ENCODE assay signal across 8 mouse cellular contexts in genomic region chr5:115349225-115349555, GRCm38 (mm10). TPM values are rescaled to one million over a fixed set of nuclear protein-coding genes. Genes with fewer than 3 reads are reported as not detected.
DNase-seq lines count a peak whose midpoint lies in the region; ATAC-seq and TF ChIP-seq lines count a peak whose summit lies in the region.

No protein-coding gene starts in this region.

- H3K27me3 ChIP-seq in heart, adult 2 months (ENCODE audit: control insufficient read depth, insufficient read depth, low read length) = no peaks in the 10 kb centered on the region
- no peaks in the 10 kb centered on the region for H3K27me3 ChIP-seq in E14TG2a.4 (ENCODE audit: insufficient read depth, low read length)

- DNase-seq in heart, adult 2 months = no peak
- DNase-seq in heart, postnatal 36 days = no peak
- no peak for DNase-seq in adrenal gland, postnatal 36 days
- no peak for DNase-seq in frontal cortex, postnatal 10 days (ENCODE audit: low spot score in 2 of 2)
- DNase-seq in right cerebral cortex, adult 18-20 months = no peak

- peak overlapping the region; percentile 90 for H3K4me3 ChIP-seq in heart, adult 2 months
- H3K4me3 ChIP-seq in E14TG2a.4 (replicated peaks; ENCODE audit: low read length) = peak overlapping the region; percentile 97

- ATAC-seq in granulocyte monocyte progenitor cell, adult 5-6 weeks (replicated peaks; ENCODE audit: poor library complexity, severe bottlenecking) = peak; percentile 4; the same call in 1 of the 2 replicates
- peak; percentile 25 for ATAC-seq in megakaryocyte, adult 5-6 weeks (ENCODE audit: poor library complexity, severe bottlenecking)

- no peak for TF ChIP-seq CTCF in heart, adult 2 months (IDR thresholded peaks at IDR 0.05)
- TF ChIP-seq CTCF in E14TG2a.4 (conservative IDR thresholded peaks at IDR 0.05; ENCODE audit: low read length) = no peak

- no peak for TF ChIP-seq EP300 in heart, adult 2 months (IDR thresholded peaks at IDR 0.05; ENCODE audit: insufficient read depth, low read depth, low read length)

- peaks cover 5% of the 10 kb centered on the region for H3K36me3 ChIP-seq in heart, adult 2 months (ENCODE audit: control insufficient read depth, insufficient read depth, low read length)
- H3K36me3 ChIP-seq in E14TG2a.4 (ENCODE audit: insufficient read depth, low read length) = peaks cover 32% of the 10 kb centered on the region

- H3K79me2 ChIP-seq in heart, adult 2 months (replicated peaks; ENCODE audit: control insufficient read depth, insufficient read depth, low read length) = peaks cover 4% of the 10 kb centered on the region

- H3K9ac ChIP-seq in heart, adult 2 months (ENCODE audit: low read depth, low read length) = peak overlapping the region; percentile 77

- TF ChIP-seq POLR2A in heart, adult 2 months (IDR thresholded peaks at IDR 0.05; ENCODE audit: insufficient read depth, low read depth, low read length) = no peak

- 0 out of 2 replicates have a peak, but pooled peaks cover 3% of the 10 kb centered on the region for H3K9me3 ChIP-seq in E14TG2a.4 (ENCODE audit: low read length)

- peaks cover 4% of the 10 kb centered on the region for H3K4me1 ChIP-seq in heart, adult 2 months (ENCODE audit: control insufficient read depth, insufficient read depth, low read length)
- peaks cover 47% of the 10 kb centered on the region for H3K4me1 ChIP-seq in E14TG2a.4 (replicated peaks; ENCODE audit: low read depth, low read length)

- intact Hi-C loops in heart, adult 2 months (cut with DNase I) = loop anchor here (2.0 to 10.0 kb wide), 4 partner anchors 48 to 224 kb away; partner anchors contain the start of genes Dynll1 and Rplp0
- intact Hi-C loops in heart, postnatal 36 days (cut with DNase I) = loop anchor here (5.0 kb wide), 1 partner anchor 222 kb away; no protein-coding TSS in a partner anchor

- under 1% methylated on average over 18 of the region's 18 CpGs for WGBS in heart, adult 2 months

- peak overlapping the region; percentile 93 for H3K27ac ChIP-seq in heart, adult 2 months

RNA-seq across cellular contexts. Expression of gene Cox6a1, which starts 0.4 kb away (rescaled TPM):
- 100 to 1,000 TPM; 232 to 256 TPM for total RNA-seq in heart, adult 2 months (2021)
- 546 and 797 TPM in 2 replicates for polyA plus RNA-seq in heart, adult 2 months (2012; rRNA removed)
- total RNA-seq in heart, postnatal 36 days (2021) = 100 to 1,000 TPM; 253 to 261 TPM
- 446 and 566 TPM in 2 replicates for total RNA-seq in granulocyte monocyte progenitor cell, adult 5-6 weeks (2014; fragmentation: Nextera tagmentation)
- 56.7 and 64.4 TPM in 2 replicates for total RNA-seq in granulocyte monocyte progenitor cell, adult 5-6 weeks (2017)
- 321 and 340 TPM in 2 replicates for total RNA-seq in megakaryocyte, adult 5-6 weeks (2015)
- total RNA-seq in megakaryocyte, adult 5-6 weeks (2017) = 78.5 and 107 TPM in 2 replicates
- 1,000 to 10,000 TPM; 1,319 to 1,418 TPM for total RNA-seq in adrenal gland, postnatal 36 days (2021)

RNA-seq across cellular contexts. Expression of gene Triap1, which starts 8.2 kb away (rescaled TPM):
- total RNA-seq in heart, adult 2 months (2021) = 10 to 100 TPM; 21.8 to 24.3 TPM
- polyA plus RNA-seq in heart, adult 2 months (2012; rRNA removed) = 13.9 and 20.0 TPM in 2 replicates
- total RNA-seq in heart, postnatal 36 days (2021) = 10 to 100 TPM; 22.8 to 27.6 TPM
- total RNA-seq in granulocyte monocyte progenitor cell, adult 5-6 weeks (2014; fragmentation: Nextera tagmentation) = 33.7 and 37.2 TPM in 2 replicates
- total RNA-seq in granulocyte monocyte progenitor cell, adult 5-6 weeks (2017) = 15.6 and 24.0 TPM in 2 replicates
- 41.0 and 52.0 TPM in 2 replicates for total RNA-seq in megakaryocyte, adult 5-6 weeks (2015)
- total RNA-seq in megakaryocyte, adult 5-6 weeks (2017) = 15.9 and 18.8 TPM in 2 replicates
- 10 to 100 TPM; 32.4 to 47.5 TPM for total RNA-seq in adrenal gland, postnatal 36 days (2021)

RNA-seq across cellular contexts. Expression of gene Gatc, which starts 8.2 kb away (rescaled TPM):
- 10 to 100 TPM; 18.1 to 19.8 TPM for total RNA-seq in heart, adult 2 months (2021)
- 18.2 and 19.9 TPM in 2 replicates for polyA plus RNA-seq in heart, adult 2 months (2012; rRNA removed)
- total RNA-seq in heart, postnatal 36 days (2021) = 10 to 100 TPM; 17.6 to 18.6 TPM
- total RNA-seq in granulocyte monocyte progenitor cell, adult 5-6 weeks (2014; fragmentation: Nextera tagmentation) = 48.0 and 50.2 TPM in 2 replicates
- total RNA-seq in granulocyte monocyte progenitor cell, adult 5-6 weeks (2017) = 12.1 and 15.3 TPM in 2 replicates
- total RNA-seq in megakaryocyte, adult 5-6 weeks (2015) = 66.3 and 69.0 TPM in 2 replicates
- 15.1 and 16.8 TPM in 2 replicates for total RNA-seq in megakaryocyte, adult 5-6 weeks (2017)
- total RNA-seq in adrenal gland, postnatal 36 days (2021) = 10 to 100 TPM; 17.7 to 21.7 TPM

RNA-seq across cellular contexts. Expression of gene Srsf9, which starts 22.2 kb away (rescaled TPM):
- total RNA-seq in heart, adult 2 months (2021) = 10 to 100 TPM; 14.9 to 16.1 TPM
- polyA plus RNA-seq in heart, adult 2 months (2012; rRNA removed) = 11.8 and 15.3 TPM in 2 replicates
- total RNA-seq in heart, postnatal 36 days (2021) = 10 to 100 TPM; 16.0 to 18.1 TPM
- total RNA-seq in granulocyte monocyte progenitor cell, adult 5-6 weeks (2014; fragmentation: Nextera tagmentation) = 75.1 and 80.7 TPM in 2 replicates
- 75.0 and 91.4 TPM in 2 replicates for total RNA-seq in granulocyte monocyte progenitor cell, adult 5-6 weeks (2017)
- 79.1 and 98.4 TPM in 2 replicates for total RNA-seq in megakaryocyte, adult 5-6 weeks (2015)
- 126 and 130 TPM in 2 replicates for total RNA-seq in megakaryocyte, adult 5-6 weeks (2017)
- total RNA-seq in adrenal gland, postnatal 36 days (2021) = 10 to 100 TPM; 73.7 to 77.0 TPM

RNA-seq across cellular contexts. Expression of gene Dynll1, which starts 48.4 kb away (rescaled TPM):
- total RNA-seq in heart, adult 2 months (2021) = 10 to 100 TPM; 65.1 to 85.6 TPM
- polyA plus RNA-seq in heart, adult 2 months (2012; rRNA removed) = 65.2 and 83.8 TPM in 2 replicates
- total RNA-seq in heart, postnatal 36 days (2021) = 10 to 100 TPM; 71.9 to 88.5 TPM
- total RNA-seq in granulocyte monocyte progenitor cell, adult 5-6 weeks (2014; fragmentation: Nextera tagmentation) = 491 and 531 TPM in 2 replicates
- 298 and 379 TPM in 2 replicates for total RNA-seq in granulocyte monocyte progenitor cell, adult 5-6 weeks (2017)
- 646 and 659 TPM in 2 replicates for total RNA-seq in megakaryocyte, adult 5-6 weeks (2015)
- 318 and 344 TPM in 2 replicates for total RNA-seq in megakaryocyte, adult 5-6 weeks (2017)
- 100 to 1,000 TPM; 211 to 322 TPM for total RNA-seq in adrenal gland, postnatal 36 days (2021)
